Mouse (Mus musculus) forebrain, embryonic 14.5 days (tissue): ENCODE data around the gene Clasrp. TPM values are rescaled to one million over a fixed set of nuclear protein-coding genes. Genes with fewer than 3 reads are reported as not detected.
A peak's percentile ranks its signal among the peaks of the same experiment; 100 is the strongest.

Experiments
- ATAC-seq: fragments of 200-750 bp; cut with Nextera tagmentation; 2 replicates; pipeline ENCODE4 v1.8.0; 2017; ENCODE audit warnings: mild to moderate bottlenecking, moderate library complexity
- DNase-seq: peaks from one replicate; pipeline ENCODE4 v3.0.0-alpha.2; 2015; ENCODE audit warnings: low spot score
- H3K27ac ChIP-seq: fragments of 300-500 bp; sonication (generic); 2 replicates; pipeline ENCODE4 v1.5.1; 2014; ENCODE audit warnings: low read depth, mild to moderate bottlenecking, control low read depth, low read length, moderate library complexity
- H3K27me3 ChIP-seq: fragments of 300-500 bp; sonication (generic); replicated peaks from 2 replicates; pipeline ENCODE4 v1.6.1; 2014; ENCODE audit warnings: low read length, control low read depth, mixed read lengths; ENCODE audit not compliant: control insufficient read depth, insufficient read depth
- H3K36me3 ChIP-seq: fragments of 300-500 bp; sonication (generic); 2 replicates; pipeline ENCODE4 v1.6.1; 2014; ENCODE audit warnings: low read length, control low read depth; ENCODE audit not compliant: control insufficient read depth, insufficient read depth
- H3K4me1 ChIP-seq: fragments of 300-500 bp; sonication (generic); 2 replicates; pipeline ENCODE4 v1.6.1; 2014; ENCODE audit warnings: antibody characterized with exemption, low read length, control low read depth; ENCODE audit not compliant: control insufficient read depth, insufficient read depth
- H3K4me2 ChIP-seq: fragments of 300-500 bp; sonication (generic); 2 replicates; pipeline ENCODE4 v1.6.1; 2014; ENCODE audit warnings: mild to moderate bottlenecking, control low read depth, low read length
- H3K4me3 ChIP-seq: fragments of 300-500 bp; sonication (generic); 2 replicates; pipeline ENCODE4 v1.5.1; 2014; ENCODE audit warnings: low read depth, low read length, control low read depth
- H3K9ac ChIP-seq: fragments of 300-500 bp; sonication (generic); 2 replicates; pipeline ENCODE4 v1.6.1; 2014; ENCODE audit warnings: mild to moderate bottlenecking, low read length, control low read depth, moderate library complexity
- H3K9me3 ChIP-seq: fragments of 300-500 bp; sonication (generic); replicated peaks from 2 replicates; pipeline ENCODE4 v1.6.1; 2016; ENCODE audit warnings: low read length, control low read depth, mixed read lengths; ENCODE audit not compliant: control insufficient read depth
- WGBS: fragments of 180-500 bp; shearing (Covaris S2); extraction: QIAGEN DNeasy Blood & Tissue Kit; methylation state at CpG from one replicate; pipeline ENCODE4 v1.1.7; 2014; 5-methylcytosine and 5-hydroxymethylcytosine counted together
- polyA plus RNA-seq: library from polyadenylated mRNA; unstranded; fragments of >200 nt; fragmentation: Nextera tagmentation; extraction: Ambion mirVana; gene quantifications from 2 replicates; pipeline ENCODE4 v1.2.1, GENCODE M21; 2014

The Clasrp gene
- polyA plus RNA-seq, 1 experiment from 2014 or later: 27.1 TPM

DNA sequence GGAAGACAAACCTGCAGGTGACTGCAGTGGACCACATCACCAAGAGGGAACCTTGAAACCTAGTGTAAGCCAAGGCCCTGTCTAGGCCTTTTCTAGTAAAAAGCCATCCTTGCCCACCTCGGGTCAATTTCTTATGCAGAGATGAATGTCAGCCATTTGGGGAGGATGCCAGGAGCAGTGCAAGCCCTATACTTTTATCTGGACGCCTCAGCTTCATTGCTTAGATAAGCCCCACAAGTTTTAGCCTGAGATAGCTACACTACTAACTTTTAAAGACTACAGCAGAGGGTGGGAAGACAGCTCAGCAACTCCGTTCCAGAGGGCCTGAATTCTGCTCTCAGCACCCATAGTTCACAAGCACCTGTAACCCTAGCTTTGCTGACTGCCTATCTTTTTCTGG is 40.4 kb downstream of the Clasrp start:
- no peak for DNase-seq
- H3K4me1 ChIP-seq: peaks cover 19% of the 10 kb centered on the region
- 81% methylated on average over 3 of the region's 3 CpGs for WGBS
- no peak overlapping the region for H3K9ac ChIP-seq
- H3K4me3 ChIP-seq: no peak overlapping the region
- no peaks in the 10 kb centered on the region for H3K27me3 ChIP-seq
- H3K4me2 ChIP-seq: no peak overlapping the region
- H3K9me3 ChIP-seq: no peaks in the 10 kb centered on the region; the same call in 1 of the 2 replicates
- H3K36me3 ChIP-seq: peaks cover 23% of the 10 kb centered on the region
- no peak overlapping the region for H3K27ac ChIP-seq
- ATAC-seq: no peak

DNA sequence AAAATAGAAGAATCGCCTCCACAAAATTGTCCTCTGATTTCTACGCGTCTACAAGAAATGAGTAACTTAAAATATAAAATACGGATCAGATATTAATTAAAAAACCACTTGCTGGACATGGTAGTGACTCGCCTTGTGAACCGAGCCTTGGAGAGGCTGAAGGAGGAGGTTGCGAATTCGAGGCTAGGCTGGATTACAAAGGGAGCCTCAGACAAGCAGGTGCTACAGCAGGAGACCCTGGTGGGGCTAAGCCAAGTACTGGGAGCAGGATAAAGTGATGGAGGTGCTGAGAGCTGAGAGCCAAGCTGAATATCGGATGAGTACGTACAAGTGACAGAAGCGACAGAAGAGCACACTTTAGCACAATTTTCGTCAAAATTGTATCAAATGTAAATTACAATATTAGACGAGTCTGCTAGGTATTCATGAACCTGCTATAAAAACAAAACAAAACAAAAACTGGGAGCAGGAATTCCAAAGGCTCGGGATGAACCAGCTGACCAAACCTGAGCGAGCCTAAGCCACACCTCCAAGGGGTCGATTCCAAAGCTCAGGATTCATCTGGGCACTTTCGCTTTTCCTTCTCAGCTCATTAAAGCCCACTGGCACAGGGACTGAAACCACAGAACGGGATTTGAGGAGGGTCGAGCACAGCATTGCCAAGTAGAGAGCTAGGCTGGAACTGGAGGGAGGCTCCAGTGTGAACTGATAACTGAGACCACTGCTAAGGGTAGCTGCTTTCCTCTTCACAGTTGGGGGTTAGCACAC is 41.5 kb downstream of the Clasrp start, which contains the start of gene Ppp1r37:
Ppp1r37 (minus strand) TSS at position 434 of the 768 bp plus-strand sequence.
- Histone ChIP-seq H3K4me3 (peak within 1 kb of the TSS; percentile 90), H3K27me3 (no peaks in the 10 kb centered on the region), H3K4me1 (peaks cover 19% of the 10 kb centered on the region), H3K27ac (peak within 1 kb of the TSS; percentile 82), H3K4me2 (peak within 1 kb of the TSS; percentile 99), H3K9ac (peak within 1 kb of the TSS; percentile 94), H3K9me3 (no peaks in the 10 kb centered on the region; the same call in 1 of the 2 replicates), H3K36me3 (peaks cover 22% of the 10 kb centered on the region)
- DNase-seq: peak; percentile 68
- WGBS: 2% methylated on average over 19 of the region's 19 CpGs
- ATAC-seq: peak; percentile 40

GRCm38 (mm10) chr7:19561765-19562642 is 42.3 kb downstream of the Clasrp start:
- H3K27ac ChIP-seq: peak overlapping the region; percentile 82
- no peaks in the 10 kb centered on the region; the same call in 1 of the 2 replicates for H3K9me3 ChIP-seq
- peaks cover 19% of the 10 kb centered on the region for H3K4me1 ChIP-seq
- DNase-seq: peak; percentile 98
- peak overlapping the region; percentile 90 for H3K4me3 ChIP-seq
- peak overlapping the region; percentile 99 for H3K4me2 ChIP-seq
- under 1% methylated on average over 102 of the region's 102 CpGs for WGBS
- ATAC-seq: peak; percentile 93
- peaks cover 21% of the 10 kb centered on the region for H3K36me3 ChIP-seq
- H3K9ac ChIP-seq: peak overlapping the region; percentile 94
- no peaks in the 10 kb centered on the region for H3K27me3 ChIP-seq

- peak overlapping the region; percentile 94 for H3K9ac ChIP-seq
- H3K4me1 ChIP-seq: peaks cover 19% of the 10 kb centered on the region
- peak overlapping the region; percentile 99 for H3K4me2 ChIP-seq
- ATAC-seq (no peak), DNase-seq (no peak)
- no peaks in the 10 kb centered on the region; the same call in 1 of the 2 replicates for H3K9me3 ChIP-seq
- H3K27me3 ChIP-seq: no peaks in the 10 kb centered on the region
- peak overlapping the region; percentile 90 for H3K4me3 ChIP-seq
- H3K36me3 ChIP-seq: peaks cover 23% of the 10 kb centered on the region
- H3K27ac ChIP-seq: peak overlapping the region; percentile 82
- under 1% methylated on average over 11 of the region's 11 CpGs for WGBS
These were observed 42.9 kb downstream of the Clasrp start for GRCm38 (mm10) chr7:19561431-19561764.

GRCm38 (mm10) chr7:19560491-19561260 is 43.6 kb downstream of the Clasrp start:
- H3K27ac ChIP-seq: no peak overlapping the region
- H3K36me3 ChIP-seq: peaks cover 25% of the 10 kb centered on the region
- DNase-seq (no peak), ATAC-seq (no peak)
- 26% methylated on average over 11 of the region's 11 CpGs for WGBS
- H3K9me3 ChIP-seq: no peaks in the 10 kb centered on the region; the same call in 1 of the 2 replicates
- no peaks in the 10 kb centered on the region for H3K27me3 ChIP-seq
- H3K4me1 ChIP-seq: peaks cover 19% of the 10 kb centered on the region
- H3K9ac ChIP-seq: peak overlapping the region; percentile 94
- H3K4me2 ChIP-seq: peak overlapping the region; percentile 99
- peak overlapping the region; percentile 90 for H3K4me3 ChIP-seq

- 21% methylated on average over 2 of the region's 2 CpGs for WGBS
These were observed 45.3 kb downstream of the Clasrp start for GRCm38 (mm10) chr7:19558965-19559364.

GRCm38 (mm10) chr7:19557982-19558900 is 46.0 kb downstream of the Clasrp start:
- H3K9me3 ChIP-seq: no peaks in the 10 kb centered on the region
- H3K4me1 ChIP-seq: peaks cover 19% of the 10 kb centered on the region
- H3K9ac ChIP-seq: peak overlapping the region; percentile 10; the same call in 1 of the 2 replicates
- no peak overlapping the region for H3K27ac ChIP-seq
- DNase-seq (no peak), ATAC-seq (no peak)
- 92% methylated on average over 6 of the region's 6 CpGs for WGBS
- no peaks in the 10 kb centered on the region for H3K27me3 ChIP-seq
- no peak overlapping the region for H3K4me2 ChIP-seq
- no peak overlapping the region for H3K4me3 ChIP-seq
- H3K36me3 ChIP-seq: peaks cover 25% of the 10 kb centered on the region

More at GRCm38 (mm10) chr7:19558965-19559364, 45.3 kb downstream of the Clasrp start:
- Histone ChIP-seq H3K9me3 (no peaks in the 10 kb centered on the region), H3K4me1 (peaks cover 19% of the 10 kb centered on the region), H3K9ac (0 out of 2 replicates have a peak overlapping the region, but pooled peaks have one; percentile 10), H3K4me2 (peak overlapping the region; percentile 99), H3K36me3 (peaks cover 18% of the 10 kb centered on the region), H3K4me3 (no peak overlapping the region), H3K27me3 (no peaks in the 10 kb centered on the region), H3K27ac (no peak overlapping the region)
- ATAC-seq (no peak), DNase-seq (no peak)
